Mouse (Mus musculus): ENCODE results near the gene Slc25a5.

Slc25a5 gene

DNA sequence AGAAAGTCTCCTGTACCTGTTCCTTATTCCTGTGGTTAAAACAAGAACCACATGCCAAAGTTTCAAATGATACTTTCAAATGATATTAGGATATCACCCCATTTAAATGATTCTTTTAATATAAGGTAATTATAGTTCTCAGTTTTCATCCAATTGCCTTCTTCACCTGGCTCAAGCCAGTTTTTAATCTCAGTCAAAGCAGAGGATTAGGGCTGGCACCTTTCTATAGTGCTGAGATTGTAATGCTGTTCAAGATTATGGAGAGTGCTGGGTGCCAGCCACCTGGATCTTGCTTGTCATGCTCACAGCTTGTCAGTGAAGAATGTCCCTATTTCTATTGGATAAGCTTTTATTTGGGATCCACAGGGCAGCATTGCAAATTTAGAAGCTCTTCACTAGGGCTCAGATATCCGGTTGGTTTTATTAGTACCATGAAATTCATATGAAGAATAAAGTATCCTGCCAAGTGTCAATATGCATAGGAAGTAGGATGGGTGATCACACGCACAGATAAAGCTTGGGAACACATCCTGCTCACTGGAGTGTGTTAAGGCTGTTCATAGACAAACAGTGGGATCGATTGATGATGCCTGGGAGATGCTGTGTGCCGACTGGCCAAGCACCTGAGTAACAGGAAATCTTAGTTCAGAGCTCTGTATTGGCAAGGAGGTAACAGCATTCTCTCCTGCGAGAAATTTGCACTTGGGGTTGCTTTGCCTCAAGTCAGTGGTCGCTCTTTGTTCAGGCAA is 3.9 kb downstream of the Slc25a5 start:
- no peak for DNase-seq (ENCODE audit: low spot score in 2 of 2)

DNA sequence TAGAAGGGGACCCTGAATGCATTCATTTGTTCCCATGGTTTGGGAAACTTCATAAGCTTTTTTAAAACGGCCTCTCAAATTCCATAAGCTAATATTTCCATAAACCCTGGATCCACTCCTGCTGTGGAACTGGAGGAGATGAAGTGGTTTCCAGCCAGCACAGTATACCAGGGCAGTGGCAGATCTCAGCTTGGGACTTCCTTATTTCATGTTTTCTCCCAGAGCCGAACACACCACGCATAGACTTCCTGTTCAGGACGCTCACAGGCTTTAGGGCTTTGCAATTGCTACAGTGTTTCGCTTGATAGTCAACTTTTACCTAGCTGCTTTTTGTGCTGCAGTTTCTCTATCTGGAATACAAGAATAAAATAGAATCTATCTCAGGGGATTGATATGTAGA is 7.7 kb downstream of the Slc25a5 start:
- DNase-seq (ENCODE audit: low spot score in 2 of 2): peak in 1 of 2 experiments; percentile 7

DNA sequence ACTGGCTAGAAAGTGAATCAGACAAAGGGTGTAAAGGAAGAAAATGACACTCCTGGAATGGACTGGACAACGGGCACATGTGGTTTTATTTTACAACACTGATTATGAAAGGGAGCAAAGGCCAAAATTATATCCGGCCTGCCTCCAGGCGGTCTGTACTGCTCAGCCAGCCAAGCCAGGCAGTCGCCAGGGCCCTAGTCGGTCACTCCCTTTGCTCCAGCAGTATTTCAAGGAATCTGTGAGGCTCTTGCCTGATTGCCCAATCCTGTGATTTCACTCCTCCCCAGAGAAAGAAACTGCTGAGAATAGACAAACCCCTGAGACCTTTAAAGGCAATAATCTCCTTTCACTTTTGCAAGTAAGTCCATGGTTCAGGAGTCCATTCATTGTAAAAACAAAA is 8.7 kb downstream of the Slc25a5 start:
- no peak for DNase-seq (ENCODE audit: low spot score in 2 of 2)

DNA sequence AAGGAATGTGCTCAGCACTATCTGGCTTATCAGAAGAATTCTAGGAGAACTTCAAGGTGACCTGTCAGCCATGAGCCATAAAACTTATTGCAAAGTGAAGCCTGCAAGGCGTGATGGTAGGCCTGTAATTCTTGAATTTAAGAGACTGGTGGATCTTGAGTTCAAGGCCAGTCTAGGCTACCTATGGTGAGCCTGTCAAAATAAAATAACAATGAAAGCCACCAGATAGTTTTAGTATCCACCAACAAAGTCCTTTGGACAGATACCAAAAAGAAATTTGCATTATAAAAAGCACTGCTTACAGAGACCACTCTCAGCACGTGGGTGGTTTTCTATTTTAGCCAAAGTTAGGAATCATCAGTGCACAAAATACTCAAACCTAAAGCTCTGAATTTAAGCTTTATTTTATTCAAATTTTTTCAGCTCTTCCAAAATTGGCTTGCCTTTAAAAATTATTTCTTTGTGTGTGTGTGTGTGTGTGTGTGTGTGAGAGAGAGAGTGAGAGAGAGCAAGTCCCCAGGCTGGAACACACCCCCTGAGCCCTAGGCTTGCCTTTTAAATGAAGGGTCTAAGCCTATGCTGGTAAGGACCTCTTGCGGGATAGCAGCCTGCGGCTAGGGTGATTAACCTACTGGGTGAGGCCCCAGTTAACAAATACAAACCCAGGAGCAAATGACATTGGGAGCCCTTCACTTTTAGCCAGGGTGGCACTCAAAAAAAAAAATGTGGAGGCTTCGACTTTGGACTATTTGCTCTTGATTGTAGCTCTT is 10.2 kb downstream of the Slc25a5 start:
- no peak for DNase-seq (ENCODE audit: low spot score in 2 of 2)

DNA sequence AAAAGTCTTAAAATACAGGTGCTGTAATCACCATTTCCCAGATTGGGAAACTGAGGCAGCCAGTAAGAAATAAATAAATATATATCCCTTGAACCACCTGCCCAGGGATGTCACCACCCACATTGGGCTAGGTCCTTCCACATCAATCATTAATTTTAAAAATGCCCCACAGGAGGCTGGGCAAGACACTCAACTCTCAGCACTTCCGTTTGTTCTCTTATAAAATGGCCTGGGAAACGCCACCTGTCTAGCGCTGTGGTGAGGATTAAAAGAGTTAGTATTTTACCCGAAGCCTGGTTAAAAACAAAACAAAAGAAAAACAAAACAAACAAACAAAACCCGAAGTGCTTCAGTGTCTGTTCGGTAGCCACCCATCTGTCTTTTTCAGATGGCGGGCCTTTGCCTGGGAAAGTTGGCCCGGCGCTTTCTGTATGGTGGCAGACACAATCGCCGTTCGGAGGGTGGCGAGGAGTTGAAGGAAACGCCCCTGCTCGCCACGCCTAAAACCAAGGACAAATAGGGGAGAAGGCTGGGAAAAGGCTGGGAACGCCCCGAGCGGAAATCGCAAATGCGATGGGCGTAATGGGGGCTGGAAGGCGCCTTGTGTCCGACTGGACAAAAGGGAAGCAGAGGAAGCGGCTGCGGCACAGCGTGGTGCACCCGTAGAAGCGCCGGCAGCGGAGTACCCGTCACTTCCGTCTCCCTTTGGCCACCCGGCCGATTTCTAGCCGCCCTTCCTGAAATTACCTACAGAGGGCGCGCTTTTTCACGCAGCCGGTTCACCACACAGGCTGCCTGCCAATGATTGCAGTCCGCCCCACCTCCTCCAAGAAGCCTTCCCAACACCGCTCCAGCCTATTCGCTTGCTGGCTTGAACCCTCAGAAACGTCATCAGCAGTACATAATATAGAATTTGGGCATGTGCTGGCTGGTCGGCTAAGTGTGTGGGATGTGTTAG is 12.2 kb downstream of the Slc25a5 start:
- DNase-seq (ENCODE audit: low spot score in 2 of 2): peak; percentile 79 to 80

DNA sequence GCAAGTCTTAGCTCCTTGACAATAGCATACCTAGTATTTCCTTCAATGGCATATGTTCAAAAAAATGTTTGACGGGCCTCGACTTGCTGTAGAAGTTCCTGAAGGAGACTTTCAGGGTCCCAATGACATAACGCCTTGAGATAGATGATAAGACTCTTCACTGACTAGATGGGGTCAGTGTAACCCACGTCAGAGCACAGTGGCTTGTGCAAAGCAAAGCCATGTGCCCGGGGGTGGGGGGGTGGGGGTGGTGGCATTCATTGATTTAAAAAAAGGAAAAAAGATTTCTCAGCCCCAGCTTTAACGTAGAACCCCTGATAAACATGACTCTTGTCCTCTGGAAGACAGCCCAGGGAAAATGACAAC is 12.8 kb downstream of the Slc25a5 start:
- no peak for DNase-seq (ENCODE audit: low spot score in 2 of 2)

DNA sequence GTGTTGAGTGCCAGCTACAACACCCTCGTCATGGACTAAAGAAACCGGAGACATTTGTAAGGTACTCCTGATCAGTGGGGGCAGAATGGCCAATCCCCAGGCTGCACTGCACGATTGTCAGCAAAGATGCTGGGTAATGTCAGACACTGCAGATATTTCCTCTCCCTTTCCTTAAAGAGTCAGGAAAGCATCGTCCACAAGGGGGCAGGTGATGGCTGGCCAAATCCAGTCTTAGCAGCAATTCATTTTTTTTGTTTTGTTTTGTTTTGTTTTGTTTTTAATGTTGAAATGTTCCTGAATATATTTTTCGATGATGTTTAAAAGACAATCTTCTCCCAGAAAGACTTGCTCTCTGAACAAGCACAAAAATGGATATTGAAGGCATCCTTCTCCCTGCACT is 15.9 kb downstream of the Slc25a5 start:
- peak in 1 of 2 experiments; percentile 25 for DNase-seq (ENCODE audit: low spot score in 2 of 2)

DNA sequence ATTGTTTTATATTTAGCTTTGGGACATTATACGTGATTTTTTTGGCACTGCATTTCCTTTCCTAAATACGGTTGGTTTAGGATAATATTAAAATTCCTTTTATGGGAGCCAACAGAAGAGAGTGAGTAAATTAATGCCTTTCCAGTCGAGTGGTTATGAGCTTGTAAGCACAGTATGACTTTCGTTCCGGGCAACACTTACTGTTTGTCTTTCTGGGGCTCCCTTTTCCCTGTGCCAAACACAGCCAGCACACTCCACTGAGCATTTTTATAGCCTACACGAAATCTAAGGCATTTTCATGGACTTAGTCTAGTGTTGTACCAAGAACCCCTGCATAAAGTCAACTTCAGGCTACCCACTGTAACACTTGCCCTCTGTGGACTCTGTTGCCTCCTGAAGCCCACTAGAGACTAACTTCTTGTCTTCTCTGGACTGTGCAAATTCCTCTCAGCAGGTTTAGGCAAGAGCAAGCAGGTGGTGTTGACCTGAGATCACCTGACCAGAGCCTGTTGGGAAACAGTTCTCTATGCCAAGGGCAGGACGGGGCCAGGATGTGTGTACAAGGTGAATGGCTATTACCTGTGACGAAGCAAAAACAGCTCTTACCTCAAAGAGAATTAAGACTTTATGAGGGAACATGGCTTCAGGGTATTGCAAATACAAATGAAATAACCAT is 18.8 kb downstream of the Slc25a5 start:
- DNase-seq (ENCODE audit: low spot score in 2 of 2): no peak

DNA sequence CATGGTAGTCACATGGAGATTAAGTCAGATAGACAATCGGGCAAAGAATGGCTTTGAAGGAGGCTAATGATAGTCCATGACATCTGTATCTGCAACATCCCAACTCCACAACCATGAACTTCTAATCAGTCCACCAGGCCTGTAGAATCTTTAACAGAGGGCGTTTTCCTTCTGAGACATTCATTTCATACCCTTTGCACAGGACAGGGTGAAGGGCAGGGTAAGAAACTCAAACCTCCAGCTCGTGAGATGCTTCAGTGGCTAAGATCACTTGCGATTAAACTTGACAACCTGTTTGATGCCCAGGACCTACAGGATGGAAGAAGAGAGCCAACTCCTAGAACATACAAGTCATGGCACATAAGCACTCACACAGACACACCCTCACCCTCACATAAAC is 19.6 kb downstream of the Slc25a5 start:
- no peak for DNase-seq (ENCODE audit: low spot score in 2 of 2)

DNA sequence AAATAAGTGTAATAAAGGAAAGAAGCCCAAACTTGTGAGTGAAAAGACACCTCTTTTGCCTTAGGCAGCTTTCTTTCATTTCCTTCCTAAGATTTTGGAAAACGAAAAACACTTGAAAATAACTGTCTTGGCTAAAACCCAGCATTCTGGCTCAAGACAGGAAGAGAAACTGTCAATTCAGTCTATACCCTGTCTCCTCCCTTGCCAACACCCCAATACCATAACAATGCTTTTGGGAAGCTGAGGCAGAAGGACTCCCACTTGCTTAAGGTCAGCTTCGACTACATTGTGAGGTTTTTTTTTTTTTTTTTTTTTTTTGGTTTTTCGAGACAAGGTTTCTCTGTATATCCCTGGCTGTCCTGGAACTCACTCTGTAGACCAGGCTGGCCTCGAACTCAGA is 20.0 kb downstream of the Slc25a5 start:
- no peak for DNase-seq (ENCODE audit: low spot score in 2 of 2)

DNA sequence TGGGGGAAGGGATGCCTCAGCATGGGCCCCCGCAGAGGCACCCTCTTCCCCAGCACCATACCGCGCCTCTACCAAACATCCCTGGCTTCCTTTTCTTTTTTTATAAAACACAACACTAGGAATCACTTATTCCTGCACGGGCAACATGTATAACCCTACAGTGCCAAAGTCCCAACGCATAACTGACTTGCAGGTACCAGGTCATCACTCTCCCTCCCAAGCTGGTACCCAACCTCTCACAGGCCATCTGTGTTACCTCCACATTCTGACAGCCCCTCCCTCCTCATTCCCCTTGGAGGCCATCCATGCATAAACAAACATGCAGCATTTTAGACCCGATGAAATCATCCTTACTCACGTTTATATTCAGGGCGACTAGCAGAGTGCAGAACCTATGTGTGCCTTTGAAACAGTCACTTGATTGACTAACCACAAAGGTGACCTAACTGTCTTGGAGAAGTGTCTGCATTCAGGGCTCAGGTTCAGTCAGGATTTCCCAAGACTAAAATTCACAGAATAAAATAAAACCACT is 21.0 kb downstream of the Slc25a5 start:
- DNase-seq (ENCODE audit: low spot score in 2 of 2): no peak

DNA sequence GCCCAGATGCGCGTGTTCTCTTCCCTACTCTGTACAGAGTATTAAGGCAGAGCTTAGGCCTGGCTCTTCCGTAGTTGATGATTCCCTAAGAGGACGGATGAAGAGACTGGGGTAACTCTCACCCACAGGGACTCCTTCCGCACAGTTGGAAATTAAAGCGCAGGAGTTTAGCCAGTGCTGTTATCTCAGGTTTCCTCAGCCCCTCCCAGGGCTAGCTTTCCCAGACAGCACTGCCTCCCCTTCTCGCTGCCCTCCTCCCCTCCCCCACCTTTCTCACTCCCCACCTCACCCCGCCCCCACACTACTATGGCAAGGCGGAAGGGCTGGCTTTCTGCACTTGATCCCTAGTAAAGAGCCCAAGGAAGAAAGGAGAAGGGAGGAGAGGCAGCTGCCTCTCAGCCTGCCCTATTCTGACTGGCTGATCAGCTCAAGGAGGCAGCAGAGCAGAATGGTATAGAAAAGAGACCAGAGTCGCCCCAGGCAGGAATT is 21.5 kb downstream of the Slc25a5 start:
- no peak for DNase-seq (ENCODE audit: low spot score in 2 of 2)

DNA sequence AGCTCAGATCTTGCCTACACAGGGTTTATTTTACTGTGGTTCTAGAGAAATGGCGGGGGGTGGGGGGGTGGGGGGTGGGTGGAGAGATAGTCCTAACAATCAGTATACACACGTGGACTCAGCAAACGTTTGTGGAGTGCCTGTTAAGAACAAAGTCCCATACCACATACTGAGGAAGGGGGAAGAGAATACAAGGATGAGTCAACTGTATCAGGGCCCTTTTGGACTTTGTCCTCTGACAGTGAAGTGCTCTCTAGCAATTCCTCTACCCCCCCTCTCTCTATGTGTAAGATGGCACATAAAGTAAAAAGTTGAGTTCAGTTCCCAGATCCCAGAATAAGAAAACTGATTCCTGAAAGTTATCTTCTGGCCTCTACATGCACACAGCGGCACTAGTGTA is 24.1 kb downstream of the Slc25a5 start:
- no peak for DNase-seq (ENCODE audit: low spot score in 2 of 2)

DNA sequence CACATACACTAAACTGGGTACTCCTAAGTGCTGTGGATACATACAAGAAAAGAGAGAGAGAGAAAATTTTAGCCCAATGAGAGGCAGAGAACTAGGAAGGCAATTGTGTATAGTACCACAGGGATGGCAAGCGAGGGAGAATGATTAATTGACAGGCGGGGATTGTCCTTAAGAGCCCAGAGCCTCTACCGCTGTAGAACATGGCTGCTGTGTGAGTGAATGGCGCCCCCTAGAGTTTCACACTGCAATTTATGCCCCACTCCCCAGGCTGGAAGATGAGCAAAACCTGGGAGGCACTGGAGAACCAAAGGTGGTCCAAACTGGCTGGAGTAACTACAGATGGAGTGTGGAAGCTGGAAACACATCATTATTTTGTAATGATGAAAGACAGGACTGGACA is 24.8 kb downstream of the Slc25a5 start:
- peak in 1 of 2 experiments; percentile 31 for DNase-seq (ENCODE audit: low spot score in 2 of 2)

DNA sequence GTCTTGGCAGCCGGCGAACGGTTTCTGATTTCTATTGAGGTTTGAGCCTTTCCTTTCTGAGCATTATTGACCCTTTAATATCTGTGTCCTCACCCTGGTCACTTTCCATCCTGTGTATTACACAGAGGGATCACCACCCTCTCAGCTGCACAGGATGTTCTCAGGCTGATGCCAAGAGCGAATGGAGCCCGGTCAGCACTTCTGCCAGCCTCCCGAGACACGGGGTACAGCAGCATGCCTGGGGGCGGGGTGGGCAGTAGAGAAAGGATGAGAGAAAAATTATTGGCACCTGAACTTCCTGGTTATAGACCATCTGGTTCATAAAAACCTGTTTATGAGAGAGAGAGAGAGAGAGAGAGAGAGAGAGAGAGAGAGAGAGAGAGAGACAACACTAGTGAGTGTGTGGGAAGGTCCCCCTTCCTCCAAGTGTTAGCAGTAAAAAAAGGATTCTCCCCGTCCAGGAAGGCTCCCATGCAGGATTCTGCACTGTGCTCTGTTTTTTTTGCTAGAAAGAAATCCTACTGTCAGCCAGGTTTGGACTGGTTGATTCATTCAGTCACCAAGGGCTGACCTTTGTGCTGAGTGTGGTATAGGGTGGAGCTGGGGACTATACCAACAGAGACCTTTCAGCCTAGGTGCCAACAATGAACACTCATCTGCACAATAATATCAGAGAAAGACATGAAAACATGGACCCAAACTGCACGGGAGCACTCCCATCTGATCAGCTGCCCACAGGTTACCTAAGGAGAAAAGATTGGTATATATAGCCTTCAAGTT is 28.7 kb downstream of the Slc25a5 start:
- no peak for DNase-seq (ENCODE audit: low spot score in 2 of 2)

DNA sequence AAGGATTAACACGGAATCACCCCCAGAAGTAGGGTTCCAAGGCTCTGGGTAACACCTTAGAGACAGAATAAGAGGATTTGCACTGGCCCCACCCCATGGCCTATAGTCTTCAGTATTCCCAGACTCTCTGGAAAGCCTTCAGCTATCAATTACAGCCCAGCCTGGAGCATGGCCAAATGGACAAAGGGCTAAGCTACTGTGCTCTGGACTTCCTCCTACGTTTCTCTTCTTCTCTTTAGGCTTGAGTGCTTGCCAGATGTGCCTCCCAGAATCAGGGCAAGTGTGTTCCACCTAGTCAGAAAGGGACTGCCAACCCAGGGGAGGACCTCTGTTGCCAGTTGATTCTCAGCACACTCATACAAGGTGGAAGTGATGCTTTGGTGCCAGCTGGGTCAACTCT is 29.6 kb downstream of the Slc25a5 start:
- DNase-seq (ENCODE audit: low spot score in 2 of 2): no peak

DNA sequence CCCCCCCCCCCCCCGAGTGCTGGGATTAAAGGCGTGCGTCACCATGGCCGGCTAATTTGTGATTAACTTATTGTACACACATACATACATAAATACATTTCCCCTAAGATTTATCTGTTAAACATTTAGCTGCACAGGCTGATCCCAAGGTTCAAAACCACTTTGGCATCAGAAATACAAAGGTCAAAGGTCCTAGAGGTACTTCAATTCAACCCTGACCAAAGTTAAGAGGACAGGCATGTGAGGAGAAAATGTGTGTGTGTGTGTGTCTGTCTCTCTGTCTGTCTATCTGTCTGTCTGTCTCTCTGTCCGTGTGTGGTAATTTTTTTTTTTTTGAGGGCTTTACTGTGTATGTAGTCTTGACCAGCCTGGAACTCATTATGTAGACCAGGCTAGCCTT is 31.4 kb downstream of the Slc25a5 start:
- DNase-seq (ENCODE audit: low spot score in 2 of 2): no peak

DNA sequence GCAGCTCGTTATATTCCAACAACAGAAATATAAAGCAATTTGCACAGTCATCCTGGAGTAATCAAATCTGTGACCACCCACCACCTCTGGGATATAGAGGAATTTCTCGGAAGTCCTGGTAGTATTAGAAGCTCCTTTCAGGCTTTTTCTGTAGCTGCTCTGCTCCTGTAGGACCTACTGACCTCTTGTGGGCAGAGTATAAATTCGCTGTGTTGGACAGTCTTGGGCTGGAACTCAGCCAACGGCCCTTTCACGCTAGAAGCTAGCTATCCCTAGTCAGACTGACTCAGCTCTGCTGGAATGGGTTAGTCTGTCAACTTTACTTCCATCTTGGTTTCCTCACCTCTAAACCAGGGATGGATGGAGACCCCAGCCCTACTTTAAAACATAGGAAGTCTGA is 34.8 kb downstream of the Slc25a5 start:
- no peak for DNase-seq (ENCODE audit: low spot score in 2 of 2)

DNA sequence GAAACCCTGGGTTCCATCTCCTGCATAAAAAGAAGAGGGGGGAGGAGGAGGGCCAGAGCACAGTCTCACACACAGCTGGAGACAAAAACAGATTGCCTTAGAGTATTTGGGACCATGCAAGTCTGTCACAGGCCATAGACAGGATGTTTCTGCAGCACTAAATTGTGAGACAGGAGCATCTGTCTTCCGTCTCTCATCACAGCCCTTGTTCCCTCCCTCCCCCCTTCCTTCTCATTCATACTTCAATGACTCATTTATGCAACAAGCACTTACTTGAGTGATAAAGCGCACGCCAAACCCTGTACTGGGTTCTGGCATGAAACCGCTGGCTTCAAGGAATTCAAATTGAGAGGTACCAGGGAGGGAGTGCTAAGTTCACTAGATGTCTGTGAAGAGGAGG is 36.2 kb downstream of the Slc25a5 start:
- no peak for DNase-seq (ENCODE audit: low spot score in 2 of 2)

DNA sequence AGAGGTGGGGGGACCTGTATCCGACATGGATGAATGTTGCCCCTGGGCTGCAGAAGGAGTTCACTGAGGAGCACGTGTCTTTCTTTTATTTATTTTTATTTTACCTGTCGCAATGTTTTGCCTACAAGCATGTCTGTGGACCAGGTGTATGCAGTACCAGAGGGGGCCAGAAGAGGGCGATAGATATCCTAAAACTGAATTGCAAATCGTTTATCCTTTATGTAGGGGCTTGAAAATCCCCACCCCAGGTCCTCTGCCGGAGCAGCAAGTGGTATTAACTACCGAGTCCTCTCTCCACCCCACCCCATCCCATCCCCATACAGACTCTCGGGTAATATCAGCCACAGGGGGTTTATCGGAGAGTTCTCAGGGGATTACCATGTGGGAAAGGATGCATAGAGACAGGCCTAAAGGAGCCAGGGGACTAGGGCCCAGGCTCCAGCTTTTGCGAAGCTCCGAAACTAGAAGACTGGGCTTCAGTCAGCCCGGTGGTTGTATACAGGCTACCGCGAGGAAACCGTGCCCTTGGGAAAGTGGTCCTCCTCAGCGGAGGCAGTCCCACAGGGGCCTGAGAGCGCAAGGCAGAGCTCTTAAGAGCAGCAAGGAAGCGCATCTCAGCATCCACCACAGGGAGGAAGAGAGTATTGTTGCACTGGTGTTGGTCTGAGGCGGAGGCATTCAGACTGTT is 38.1 kb downstream of the Slc25a5 start:
- peak; percentile 49 to 76 for DNase-seq (ENCODE audit: low spot score in 2 of 2)
